Mouse (Mus musculus) testis, adult 2 months (tissue): ENCODE measurements at regions not wholly inside any gene's neighbourhood (a gene's known extent, or its start where the extent isn't known, plus 50 kb on each side); places are given as distances from the start of the nearest gene placed in this dataset.

Source experiments
- CTCF ChIP-seq: fragments of 200-500 bp; IDR thresholded peaks from 2 replicates; pipeline ENCODE4 v1.5.1; 2012; ENCODE audit warnings: low read depth, mild to moderate bottlenecking, inconsistent platforms, low read length, moderate library complexity; ENCODE audit not compliant: control insufficient read depth, insufficient read depth, insufficient replicate concordance
- POLR2A ChIP-seq: fragments of 200-500 bp; IDR thresholded peaks from 2 replicates; pipeline ENCODE4 v1.6.1; 2012; ENCODE audit warnings: low read depth, mild to moderate bottlenecking, inconsistent platforms, low read length, moderate library complexity; ENCODE audit not compliant: control insufficient read depth

DNA sequence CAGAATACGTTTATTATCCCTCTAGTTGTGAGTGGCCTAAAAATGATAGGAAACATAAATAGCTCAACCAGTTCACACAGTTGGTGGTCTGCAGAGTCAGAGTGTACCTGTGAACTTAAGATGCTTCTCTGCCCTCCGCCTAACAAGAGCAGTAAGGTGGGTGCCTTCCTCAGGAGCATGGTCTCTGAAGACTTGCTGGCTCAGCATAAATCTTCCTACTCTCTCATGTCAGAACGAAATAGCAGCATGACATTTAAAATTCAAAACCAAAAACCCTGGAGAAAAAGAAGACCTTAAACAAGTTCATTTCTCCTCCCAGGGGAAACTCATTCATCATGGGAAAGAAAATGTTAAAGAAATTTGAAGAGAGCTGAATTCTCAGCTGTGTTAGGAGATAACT, 186.8 kb downstream of the Trib2 start:
- TF ChIP-seq CTCF (no peak), POLR2A (no peak)
